Mouse (Mus musculus) heart, postnatal 0 days (tissue): ENCODE data around the gene Mycbpap.

ENCODE experiments used
- CTCF ChIP-seq: IDR thresholded peaks from 2 replicates; pipeline ENCODE4 v1.5.1; 2016; ENCODE audit warnings: antibody characterized with exemption, control low read depth, low read depth
- EP300 ChIP-seq: IDR thresholded peaks from 2 replicates; pipeline ENCODE4 v1.6.1; 2016; ENCODE audit warnings: antibody characterized with exemption, low read depth

DNA sequence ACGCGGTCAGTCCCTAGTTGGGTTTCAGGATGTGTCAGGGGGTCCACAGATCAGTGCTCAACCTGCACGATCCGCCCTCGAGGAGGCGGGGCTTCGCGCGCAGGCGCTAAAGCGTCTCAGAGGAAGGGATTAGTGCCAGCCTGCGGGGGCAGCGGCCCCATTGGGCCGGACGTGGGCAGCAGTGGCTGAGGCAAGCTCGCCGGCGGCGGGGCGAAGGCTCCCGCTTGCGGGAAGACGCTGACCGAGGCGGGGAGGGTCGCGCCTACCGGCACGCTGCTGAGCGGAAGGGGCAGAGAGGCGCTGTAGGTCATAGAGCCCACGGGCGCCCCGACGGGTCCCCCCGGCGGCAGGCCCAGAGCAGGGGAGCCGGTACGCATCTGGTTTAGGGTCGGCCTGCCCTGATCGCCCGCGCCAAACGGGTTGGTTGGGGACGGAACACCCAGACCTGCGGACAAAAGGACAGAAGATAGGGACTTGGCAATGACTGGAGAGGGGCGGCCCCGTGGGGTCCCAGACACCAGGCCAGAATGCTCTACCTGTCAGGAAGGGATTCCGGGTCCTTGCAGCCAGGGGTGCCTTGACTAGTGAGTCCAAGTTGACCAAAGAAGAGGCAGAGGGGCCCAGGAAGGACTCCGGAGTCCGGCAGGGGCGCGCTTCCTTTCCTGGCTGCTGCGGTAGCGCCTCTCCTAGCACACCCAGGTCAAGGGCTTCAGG is 30.4 kb downstream of the Mycbpap start:
- TF ChIP-seq CTCF = no peak
- TF ChIP-seq EP300 = no peak
